Mouse (Mus musculus): ENCODE measurements at regions not wholly inside any gene's neighbourhood (a gene's known extent, or its start where the extent isn't known, plus 50 kb on each side); places are given as distances from the start of the nearest gene placed in this dataset.

DNA sequence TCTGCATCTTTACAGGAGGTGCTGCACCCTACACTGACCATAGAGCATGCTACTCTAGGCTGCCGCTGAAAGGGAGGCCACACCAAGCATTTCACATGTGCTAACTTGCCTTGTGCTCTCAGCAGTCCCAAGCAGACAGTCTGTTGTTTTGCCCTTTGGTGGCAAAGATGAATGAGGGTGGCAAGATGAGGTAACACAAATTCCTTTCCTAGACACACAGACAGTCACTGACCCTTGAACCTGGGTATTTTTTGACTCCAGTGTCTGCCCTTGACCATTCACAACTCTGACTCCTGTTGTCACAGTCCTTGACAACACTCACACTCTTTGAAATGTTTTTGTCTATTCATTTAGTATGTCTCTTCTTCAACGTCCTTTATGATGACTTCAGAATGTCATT, 218.9 kb upstream of the Adgrl2 start:
- TF ChIP-seq POLR2A (IDR thresholded peaks at IDR 0.05; ENCODE audit: extremely low read depth, insufficient read depth, low read length) (no peak), CTCF (IDR thresholded peaks at IDR 0.05; ENCODE audit: extremely low read depth, insufficient read depth, low read length) (no peak)

Measured in cortical plate, adult 2 months (tissue).